Mouse (Mus musculus) stomach, embryonic 16.5 days (tissue): ENCODE data around the gene Mrpl42. TPM values are rescaled to one million over a fixed set of nuclear protein-coding genes. Genes with fewer than 3 reads are reported as not detected.

Experiments used
- ATAC-seq: fragments of 200-750 bp; cut with Nextera tagmentation; 2 replicates; pipeline ENCODE4 v1.8.0; 2017; ENCODE audit warnings: moderate number of reproducible peaks, moderate TSS enrichment; ENCODE audit not compliant: insufficient read depth, low FRiP score
- H3K27ac ChIP-seq: fragments of 300-500 bp; sonication (generic); 2 replicates; pipeline ENCODE4 v1.5.1; 2014; ENCODE audit warnings: low read length
- H3K27me3 ChIP-seq: fragments of 300-500 bp; sonication (generic); 2 replicates; pipeline ENCODE4 v1.6.1; 2014; ENCODE audit warnings: low read length, control low read depth, mixed read lengths; ENCODE audit not compliant: control insufficient read depth, insufficient read depth
- H3K36me3 ChIP-seq: fragments of 300-500 bp; sonication (generic); 2 replicates; pipeline ENCODE4 v1.6.1; 2014; ENCODE audit warnings: low read length; ENCODE audit not compliant: control insufficient read depth, insufficient read depth
- H3K4me1 ChIP-seq: fragments of 300-500 bp; sonication (generic); 2 replicates; pipeline ENCODE4 v1.6.1; 2014; ENCODE audit warnings: low read length, control low read depth, mixed read lengths; ENCODE audit not compliant: control insufficient read depth, insufficient read depth
- H3K4me2 ChIP-seq: fragments of 300-500 bp; sonication (generic); 2 replicates; pipeline ENCODE4 v1.6.1; 2014; ENCODE audit warnings: low read depth, low read length, mixed read lengths
- H3K4me3 ChIP-seq: fragments of 300-500 bp; sonication (generic); replicated peaks from 2 replicates; pipeline ENCODE4 v1.5.1; 2014; ENCODE audit warnings: mild to moderate bottlenecking, low read length
- H3K9ac ChIP-seq: fragments of 300-500 bp; sonication (generic); 2 replicates; pipeline ENCODE4 v1.6.1; 2014; ENCODE audit warnings: low read length
- H3K9me3 ChIP-seq: fragments of 300-500 bp; sonication (generic); replicated peaks from 2 replicates; pipeline ENCODE4 v1.6.1; 2016; ENCODE audit warnings: low read length, control low read depth; ENCODE audit not compliant: control insufficient read depth
- WGBS: fragments of 180-500 bp; shearing (Covaris S2); extraction: QIAGEN DNeasy Blood & Tissue Kit; methylation state at CpG from one replicate; pipeline ENCODE4 v1.1.7; 2014; 5-methylcytosine and 5-hydroxymethylcytosine counted together
- polyA plus RNA-seq: library from polyadenylated mRNA; unstranded; fragments of >200 nt; fragmentation: Nextera tagmentation; extraction: Ambion mirVana; gene quantifications from 2 replicates; pipeline ENCODE4 v1.2.1, GENCODE M21; 2015

The Mrpl42 gene
- polyA plus RNA-seq, 1 experiment from 2014 or later: 318 TPM

DNA sequence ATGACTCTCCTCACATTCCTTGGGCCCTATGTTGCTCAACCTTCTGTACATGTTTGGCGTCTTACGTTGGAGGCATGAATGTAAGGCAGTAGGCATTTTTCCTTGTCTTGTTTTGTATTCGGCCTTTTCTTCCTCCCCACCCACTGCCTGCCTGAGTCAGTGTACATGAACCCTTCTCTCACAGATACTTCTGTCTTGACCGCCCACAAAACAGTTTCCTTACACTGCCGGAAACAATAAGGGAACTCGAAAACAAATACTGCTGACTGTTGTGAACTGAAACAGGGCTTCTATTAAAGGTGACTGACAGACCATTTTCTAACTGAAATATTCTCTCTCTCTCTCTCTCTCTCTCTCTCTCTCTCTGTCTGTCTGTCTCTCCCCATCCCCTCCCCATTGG lies 7.1 kb upstream of the Mrpl42 start:
- H3K4me3 ChIP-seq: no peak overlapping the region
- H3K27me3 ChIP-seq: no peaks in the 10 kb centered on the region
- H3K36me3 ChIP-seq: no peaks in the 10 kb centered on the region
- no peak overlapping the region for H3K4me2 ChIP-seq
- WGBS: 69% methylated on average over 6 of the region's 6 CpGs
- no peak overlapping the region for H3K9ac ChIP-seq
- no peaks in the 10 kb centered on the region for H3K9me3 ChIP-seq
- no peak for ATAC-seq
- H3K27ac ChIP-seq: 0 out of 2 replicates have a peak overlapping the region, but pooled peaks have one; percentile 12
- H3K4me1 ChIP-seq: 0 out of 2 replicates have a peak, but pooled peaks cover under 1% of the 10 kb centered on the region

DNA sequence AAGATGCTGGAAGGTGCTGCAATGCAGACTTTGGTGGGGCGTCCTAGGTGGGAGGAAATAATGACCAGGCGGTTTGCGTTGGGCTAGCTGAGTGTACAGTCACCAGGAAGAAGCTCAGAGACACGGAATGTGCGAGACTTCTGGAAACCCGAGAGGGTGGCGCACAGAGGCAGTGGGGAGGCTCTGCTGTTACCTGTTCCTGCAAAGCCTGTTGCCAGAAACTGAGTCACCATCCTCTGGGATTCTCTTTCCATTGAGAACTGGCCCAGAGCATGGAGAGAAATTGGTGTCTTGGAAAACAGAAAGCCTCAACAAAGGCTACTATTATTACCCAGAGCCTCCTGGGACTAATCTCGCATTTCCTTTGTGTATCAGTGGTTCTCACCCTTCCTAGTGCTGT lies 6.4 kb upstream of the Mrpl42 start:
- no peaks in the 10 kb centered on the region for H3K9me3 ChIP-seq
- no peak overlapping the region for H3K4me3 ChIP-seq
- WGBS: 85% methylated on average over 8 of the region's 8 CpGs
- H3K4me2 ChIP-seq: no peak overlapping the region
- H3K27ac ChIP-seq: no peak overlapping the region
- H3K36me3 ChIP-seq: no peaks in the 10 kb centered on the region
- H3K9ac ChIP-seq: no peak overlapping the region
- ATAC-seq: no peak
- H3K4me1 ChIP-seq: no peaks in the 10 kb centered on the region
- H3K27me3 ChIP-seq: no peaks in the 10 kb centered on the region

DNA sequence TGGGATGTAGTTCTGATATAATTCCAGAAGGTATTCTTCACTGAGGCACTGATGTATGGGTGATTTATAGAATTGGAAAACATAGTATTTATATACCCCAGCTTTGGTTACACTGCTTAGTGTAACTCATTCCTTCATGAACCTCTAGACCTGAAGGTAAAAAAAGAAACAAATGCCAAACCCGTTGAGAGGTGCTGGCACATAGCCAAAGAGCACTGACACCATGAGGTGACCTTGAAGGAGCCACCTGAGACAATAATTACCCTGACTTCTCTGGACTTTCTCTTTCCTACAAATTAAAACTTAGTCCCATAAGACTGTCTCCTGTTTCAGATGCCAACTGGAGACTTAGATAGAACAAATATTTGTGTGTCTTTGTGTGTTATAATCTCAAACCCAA lies 2.6 kb upstream of the Mrpl42 start:
- 16% methylated on average over 1 of the region's 1 CpGs for WGBS
- Histone ChIP-seq H3K4me2 (no peak overlapping the region), H3K36me3 (no peaks in the 10 kb centered on the region), H3K9me3 (no peaks in the 10 kb centered on the region), H3K4me1 (peaks cover 5% of the 10 kb centered on the region), H3K27me3 (no peaks in the 10 kb centered on the region), H3K4me3 (no peak overlapping the region), H3K27ac (no peak overlapping the region), H3K9ac (no peak overlapping the region)
- no peak for ATAC-seq

DNA sequence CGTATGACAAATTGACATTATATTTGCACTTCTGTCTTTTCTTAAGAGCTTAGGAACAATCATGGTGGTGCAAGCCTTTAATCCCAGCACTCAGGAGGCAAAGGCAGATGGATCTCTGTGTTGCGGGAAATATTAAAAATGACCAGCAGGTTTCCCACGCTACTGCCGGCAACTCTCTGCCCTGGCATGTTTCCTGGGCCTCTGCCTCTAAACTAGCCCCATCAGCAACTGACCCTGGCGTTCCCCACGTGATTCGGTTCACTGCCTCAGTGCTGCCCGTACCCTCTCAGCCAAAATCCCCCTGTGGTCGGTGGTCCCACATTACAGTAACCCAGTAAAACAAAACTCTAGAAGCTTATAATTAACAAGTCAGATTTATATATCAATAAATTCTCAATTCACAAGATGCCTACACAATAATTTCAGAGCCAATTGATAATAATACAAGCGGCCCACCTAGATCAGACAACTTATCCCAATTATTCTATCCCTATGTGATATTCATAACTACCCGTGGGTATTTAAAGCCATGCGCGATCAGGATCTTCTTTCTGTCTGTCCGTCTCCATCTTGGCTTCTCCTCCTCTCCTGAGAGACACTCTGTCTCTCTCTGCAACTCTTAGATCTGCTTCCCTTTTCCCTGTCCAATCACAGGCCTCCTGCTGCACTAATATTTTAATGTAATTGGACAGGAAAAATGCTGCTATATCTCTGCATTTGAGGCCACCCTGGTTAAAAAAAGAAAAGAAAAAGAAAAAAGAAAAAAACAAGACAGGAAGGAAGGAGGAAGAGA lies 1.9 kb upstream of the Mrpl42 start:
- 73% methylated on average over 14 of the region's 14 CpGs for WGBS
- no peaks in the 10 kb centered on the region for H3K27me3 ChIP-seq
- no peak overlapping the region for H3K4me3 ChIP-seq
- no peaks in the 10 kb centered on the region for H3K36me3 ChIP-seq
- no peak overlapping the region for H3K4me2 ChIP-seq
- H3K4me1 ChIP-seq: peaks cover 5% of the 10 kb centered on the region
- no peak overlapping the region for H3K9ac ChIP-seq
- H3K9me3 ChIP-seq: no peaks in the 10 kb centered on the region
- ATAC-seq: no peak
- no peak overlapping the region for H3K27ac ChIP-seq

DNA sequence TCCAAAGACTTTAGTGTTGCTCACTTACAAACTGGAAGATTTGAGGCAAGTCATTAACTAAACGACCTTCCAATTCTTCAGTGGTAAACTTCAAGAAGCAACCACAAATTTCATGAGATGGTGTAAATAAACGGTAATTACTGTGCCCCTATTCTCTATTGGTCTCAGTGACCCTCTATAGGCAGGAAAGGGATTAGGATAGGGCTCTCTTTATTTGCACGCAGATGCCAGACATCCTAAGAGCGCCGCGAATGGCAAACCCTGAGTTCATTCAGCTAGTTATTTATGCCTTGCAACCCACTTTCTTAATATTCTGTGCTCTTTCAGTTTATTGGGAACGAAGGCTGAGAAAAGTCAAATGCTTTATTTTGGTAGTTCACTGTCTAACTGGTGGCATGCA lies 707 bp downstream of the Mrpl42 start:
- Histone ChIP-seq H3K4me2 (peak overlapping the region; percentile 67), H3K9me3 (no peaks in the 10 kb centered on the region), H3K27ac (peak overlapping the region; percentile 85), H3K9ac (peak overlapping the region; percentile 94), H3K27me3 (no peaks in the 10 kb centered on the region), H3K4me1 (peaks cover 5% of the 10 kb centered on the region), H3K36me3 (peaks cover 4% of the 10 kb centered on the region; the same call in 1 of the 2 replicates), H3K4me3 (peak overlapping the region; percentile 95)
- WGBS: 3% methylated on average over 7 of the region's 7 CpGs
- no peak for ATAC-seq

DNA sequence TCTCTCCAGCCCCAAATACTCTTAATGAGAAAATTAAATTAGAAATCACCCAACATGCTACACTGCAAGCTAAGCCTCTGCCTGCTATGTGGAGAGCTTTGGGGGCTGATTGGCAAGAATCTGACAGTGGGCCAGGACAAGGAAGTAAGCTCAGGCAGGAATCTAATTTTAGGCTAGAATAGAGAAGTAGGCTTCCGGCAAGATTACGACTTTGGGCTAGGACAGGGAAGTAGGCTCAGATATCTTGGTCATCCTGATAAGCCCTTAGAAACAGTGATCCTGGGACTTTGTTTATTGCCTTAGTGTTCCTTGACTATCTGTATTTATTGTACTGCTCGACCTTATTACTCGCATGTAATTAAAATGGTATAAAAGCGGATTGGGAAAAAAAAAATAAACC lies 7.5 kb downstream of the Mrpl42 start:
- no peak for ATAC-seq
- Histone ChIP-seq H3K9ac (no peak overlapping the region), H3K4me3 (no peak overlapping the region), H3K27me3 (no peaks in the 10 kb centered on the region), H3K4me1 (no peaks in the 10 kb centered on the region), H3K4me2 (no peak overlapping the region), H3K27ac (no peak overlapping the region), H3K9me3 (peaks cover 5% of the 10 kb centered on the region; the same call in 1 of the 2 replicates), H3K36me3 (peaks cover 45% of the 10 kb centered on the region)
- WGBS: 98% methylated on average over 5 of the region's 5 CpGs

DNA sequence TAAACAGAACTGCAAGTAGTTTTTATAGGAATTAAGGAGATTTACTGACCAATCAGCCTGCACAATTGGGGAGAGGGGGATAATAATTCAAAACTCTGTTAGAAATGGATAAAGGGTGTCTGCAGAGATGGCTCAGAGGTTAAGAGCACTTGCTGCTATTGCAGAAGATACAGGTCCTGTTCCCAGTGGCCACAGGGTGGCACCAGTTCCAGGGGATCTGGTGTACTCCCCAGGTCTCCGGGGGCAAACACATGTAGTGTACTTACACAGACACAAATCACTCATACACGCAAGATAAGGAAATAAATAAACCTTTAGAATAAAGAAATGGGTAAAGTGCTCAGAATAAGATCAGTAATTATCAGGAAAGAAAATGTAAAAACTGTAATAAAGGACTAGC lies 12.1 kb downstream of the Mrpl42 start:
- peaks cover 36% of the 10 kb centered on the region for H3K36me3 ChIP-seq

DNA sequence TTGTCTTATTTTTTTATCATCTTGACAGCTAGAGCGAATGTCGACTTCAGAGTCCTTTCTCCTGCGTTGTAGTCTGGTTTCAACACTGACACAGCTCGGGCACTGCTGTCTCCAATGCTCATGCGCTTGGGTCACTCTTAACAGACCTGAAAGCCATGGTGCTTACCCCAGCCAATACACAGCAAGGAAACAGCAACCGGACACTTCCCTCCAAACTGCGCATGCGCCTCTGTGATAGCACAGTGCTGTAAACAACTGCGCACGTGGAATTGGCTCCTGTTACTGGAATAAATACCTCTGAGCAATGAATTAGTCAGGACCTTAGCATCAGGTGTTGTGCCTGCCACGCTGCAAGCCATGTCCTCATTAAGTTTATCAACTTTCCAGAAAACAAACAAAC lies 24.2 kb downstream of the Mrpl42 start:
- ATAC-seq: no peak
- no peak overlapping the region for H3K27ac ChIP-seq
- peaks cover 8% of the 10 kb centered on the region; the same call in 1 of the 2 replicates for H3K36me3 ChIP-seq
- H3K4me1 ChIP-seq: no peaks in the 10 kb centered on the region
- H3K27me3 ChIP-seq: no peaks in the 10 kb centered on the region
- H3K9ac ChIP-seq: no peak overlapping the region
- 77% methylated on average over 11 of the region's 11 CpGs for WGBS
- no peak overlapping the region for H3K4me3 ChIP-seq
- H3K9me3 ChIP-seq: no peaks in the 10 kb centered on the region
- H3K4me2 ChIP-seq: no peak overlapping the region

More for the DNA sequence above, 12.1 kb downstream of the Mrpl42 start:
- Histone ChIP-seq H3K9me3 (peaks cover 1% of the 10 kb centered on the region; the same call in 1 of the 2 replicates), H3K4me3 (no peak overlapping the region), H3K4me2 (no peak overlapping the region), H3K9ac (no peak overlapping the region), H3K27ac (no peak overlapping the region), H3K4me1 (no peaks in the 10 kb centered on the region), H3K27me3 (no peaks in the 10 kb centered on the region)
- ATAC-seq: no peak
- 67% methylated on average over 2 of the region's 2 CpGs for WGBS

DNA sequence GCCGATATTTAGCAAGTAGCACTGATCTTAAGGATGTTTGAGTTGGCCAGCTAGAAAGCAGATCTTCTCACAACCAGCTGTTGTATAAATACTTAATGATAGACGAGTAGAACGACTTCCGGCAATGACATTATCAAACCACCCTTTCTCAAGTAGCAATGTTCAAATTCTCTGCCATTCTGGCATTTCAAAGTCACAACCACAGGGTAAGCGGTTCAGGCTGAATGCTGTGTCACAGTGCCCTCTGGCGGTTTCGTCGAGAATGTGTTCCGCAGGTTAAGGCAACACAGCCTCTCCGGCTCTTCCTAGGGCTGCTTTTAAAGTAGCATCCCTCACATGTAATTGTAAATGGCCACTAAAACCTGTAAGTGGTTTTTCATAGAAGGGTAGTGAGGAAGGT lies 25.8 kb downstream of the Mrpl42 start:
- no peak for ATAC-seq
- Histone ChIP-seq H3K36me3 (no peaks in the 10 kb centered on the region), H3K9me3 (no peaks in the 10 kb centered on the region), H3K4me3 (no peak overlapping the region), H3K9ac (no peak overlapping the region), H3K4me2 (no peak overlapping the region), H3K4me1 (no peaks in the 10 kb centered on the region), H3K27ac (no peak overlapping the region), H3K27me3 (no peaks in the 10 kb centered on the region)
- 10% methylated on average over 10 of the region's 10 CpGs for WGBS
